Mouse (Mus musculus): Measurements from ENCODE around the gene Kcnab3.

Gene Kcnab3

GRCm38 (mm10) chr11:69331929-69332405 is 5.9 kb downstream of the Kcnab3 start:
- WGBS = under 1% methylated on average over 24 of the region's 24 CpGs

GRCm38 (mm10) chr11:69332713-69333253 is 6.7 kb downstream of the Kcnab3 start:
- 59% methylated on average over 8 of the region's 8 CpGs for WGBS

DNA sequence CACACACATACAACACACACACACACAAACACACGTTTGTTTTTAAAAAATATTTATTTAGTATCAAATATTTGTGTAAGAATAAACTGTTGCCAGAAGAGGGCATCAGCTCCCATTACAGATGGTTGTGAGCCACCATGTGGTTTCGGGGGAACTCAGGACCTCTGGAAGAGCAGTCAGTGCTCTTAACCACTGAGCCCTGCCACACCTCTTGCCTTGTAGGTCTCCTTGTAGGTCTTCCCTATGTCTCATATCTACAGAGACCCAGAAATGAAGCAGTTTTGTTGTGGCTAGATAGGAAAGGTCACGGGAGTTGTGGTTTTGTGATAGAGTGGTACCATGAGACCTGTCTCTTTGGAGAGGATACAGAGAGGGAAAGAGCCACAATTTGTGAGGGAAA is 7.9 kb downstream of the Kcnab3 start:
- 51% methylated on average over 3 of the region's 3 CpGs for WGBS

DNA sequence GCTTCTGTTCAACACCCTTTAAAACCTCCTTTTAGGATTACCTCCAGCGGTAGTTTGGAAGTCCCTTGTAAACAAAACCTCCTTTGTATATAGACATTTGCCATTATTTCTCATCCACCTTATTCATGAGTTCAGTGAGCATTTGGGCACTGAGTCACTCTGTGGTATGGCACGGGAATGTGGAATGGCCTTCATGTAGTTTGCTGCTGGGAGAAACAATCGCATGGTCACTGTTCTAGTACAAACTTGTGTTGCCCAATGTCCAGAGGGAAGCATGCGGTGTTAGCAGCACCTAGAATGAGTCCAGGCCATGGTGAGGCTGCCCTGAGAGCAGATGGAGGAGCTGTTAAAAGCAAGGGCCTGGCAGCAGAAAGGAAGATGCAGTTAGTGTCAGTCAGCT is 8.7 kb downstream of the Kcnab3 start:
- 61% methylated on average over 4 of the region's 4 CpGs for WGBS

DNA sequence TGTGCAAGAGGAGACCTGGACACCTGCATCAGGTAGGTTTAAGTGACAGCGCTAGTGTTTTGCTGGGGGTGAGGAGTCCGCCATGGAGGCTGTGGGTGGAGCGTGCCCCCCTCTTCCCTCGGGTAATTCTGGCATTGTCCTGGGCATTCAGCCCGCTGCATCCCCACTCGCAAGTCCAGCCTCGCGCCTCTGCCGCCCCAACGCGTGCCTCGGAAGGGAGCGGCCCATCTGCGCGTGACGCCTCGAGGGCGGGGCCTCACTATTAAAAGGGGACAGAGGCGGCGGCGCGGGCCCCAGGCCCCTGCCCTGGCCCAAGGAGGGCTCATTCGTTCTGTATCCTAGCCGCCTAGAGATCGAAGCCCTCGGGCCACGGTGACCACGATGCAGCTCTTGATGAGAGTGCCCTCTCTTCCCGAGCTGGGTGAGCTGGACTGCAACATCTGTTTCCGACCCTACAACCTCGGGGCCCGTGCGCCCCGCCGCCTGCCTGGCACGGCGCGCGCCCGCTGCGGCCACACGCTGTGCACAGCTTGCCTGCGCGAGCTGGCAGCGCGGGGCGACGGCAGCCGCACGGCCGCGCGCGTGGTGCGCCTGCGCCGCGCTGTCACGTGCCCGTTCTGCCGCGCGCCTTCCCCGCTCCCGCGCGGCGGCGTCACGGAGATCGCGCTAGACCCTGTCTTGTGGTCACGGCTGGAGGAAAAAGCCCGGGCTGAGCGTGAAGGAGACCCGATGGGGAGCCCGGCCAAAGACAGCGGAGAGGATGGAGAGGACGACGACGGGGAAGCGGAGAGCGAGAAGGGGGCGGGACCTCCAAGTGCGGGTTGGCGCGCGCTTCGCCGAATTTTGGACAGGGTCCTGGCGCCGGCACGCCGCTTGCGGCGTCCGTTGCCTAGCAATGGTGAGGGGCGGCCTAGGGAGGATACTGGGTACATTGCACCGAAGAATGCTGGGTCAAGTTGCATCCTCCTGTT is 14.4 kb downstream of the Kcnab3 start, which contains the start of gene Rnf227:
TSS of gene Rnf227 (plus strand) at position 301 of the 971 bp plus-strand sequence.
- WGBS = under 1% methylated on average over 99 of the region's 99 CpGs

GRCm38 (mm10) chr11:69346441-69346840 is 20.4 kb downstream of the Kcnab3 start:
- WGBS = 89% methylated on average over 26 of the region's 26 CpGs

GRCm38 (mm10) chr11:69356544-69356943 is 30.5 kb downstream of the Kcnab3 start:
- WGBS = 93% methylated on average over 5 of the region's 5 CpGs

DNA sequence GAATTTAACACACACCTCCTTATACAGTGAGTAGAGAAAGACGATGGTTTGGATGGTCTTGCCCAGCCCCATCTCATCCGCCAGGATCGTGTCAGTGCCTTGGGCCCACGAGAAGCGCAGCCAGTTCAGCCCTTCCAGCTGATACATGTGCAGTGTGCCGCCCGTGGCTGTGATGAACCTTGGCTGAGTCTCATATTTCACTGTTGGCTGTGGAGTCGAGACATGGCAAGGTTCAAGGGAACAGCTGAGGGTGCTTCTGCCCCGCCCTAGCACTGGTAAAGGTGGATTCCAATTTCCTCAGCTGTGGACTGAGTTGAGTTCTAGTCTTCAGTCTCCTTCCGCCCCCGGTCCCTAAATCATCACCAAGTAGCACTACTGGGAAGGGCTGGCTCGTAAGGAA is 31.6 kb downstream of the Kcnab3 start:
- 89% methylated on average over 12 of the region's 12 CpGs for WGBS

GRCm38 (mm10) chr11:69362021-69362420 is 36.0 kb downstream of the Kcnab3 start:
- WGBS = 45% methylated on average over 7 of the region's 7 CpGs

DNA sequence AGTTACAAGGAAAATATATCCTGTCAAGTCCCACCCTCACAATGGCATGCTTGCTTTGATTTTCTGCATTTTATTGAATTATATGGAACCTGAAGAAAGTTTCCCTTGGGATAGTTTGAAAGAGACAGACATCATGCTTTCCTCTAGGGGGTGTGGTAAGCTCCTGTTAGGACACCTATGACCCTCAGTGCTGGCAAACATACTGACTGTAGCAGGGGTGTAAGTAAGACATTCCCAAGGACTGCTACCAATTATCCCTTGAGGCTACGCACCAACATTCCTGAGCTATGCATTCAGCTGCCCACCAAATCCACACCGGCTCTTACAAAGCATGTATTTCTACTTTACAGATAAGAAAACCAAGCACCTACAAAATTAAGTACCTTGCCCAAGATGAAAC is 36.4 kb downstream of the Kcnab3 start:
- 87% methylated on average over 2 of the region's 2 CpGs for WGBS

DNA sequence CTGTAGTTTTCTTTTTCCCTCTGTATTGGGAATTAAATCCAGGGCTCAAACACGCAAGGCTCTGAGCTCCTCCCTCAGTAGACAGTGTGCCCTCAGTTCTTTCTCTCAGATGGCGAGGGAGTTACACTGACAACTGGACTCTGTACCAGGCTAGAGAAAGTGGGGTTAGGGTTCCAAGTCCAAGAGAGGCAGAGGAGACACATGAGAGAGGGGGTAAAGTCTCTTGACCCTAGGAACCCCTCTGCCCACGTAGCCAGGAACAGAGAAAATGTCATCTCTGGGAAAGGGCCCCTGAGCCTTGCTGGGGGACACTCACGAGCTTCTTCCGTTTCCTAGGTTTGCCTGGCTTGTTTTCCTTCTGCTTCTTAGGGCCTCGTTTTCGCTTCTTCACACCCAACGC is 38.3 kb downstream of the Kcnab3 start:
- 10% methylated on average over 8 of the region's 8 CpGs for WGBS

GRCm38 (mm10) chr11:69364910-69365309 is 38.9 kb downstream of the Kcnab3 start:
- WGBS = 1% methylated on average over 6 of the region's 6 CpGs

- 26% methylated on average over 6 of the region's 6 CpGs for WGBS
These were observed 39.7 kb downstream of the Kcnab3 start for GRCm38 (mm10) chr11:69365722-69366121.

DNA sequence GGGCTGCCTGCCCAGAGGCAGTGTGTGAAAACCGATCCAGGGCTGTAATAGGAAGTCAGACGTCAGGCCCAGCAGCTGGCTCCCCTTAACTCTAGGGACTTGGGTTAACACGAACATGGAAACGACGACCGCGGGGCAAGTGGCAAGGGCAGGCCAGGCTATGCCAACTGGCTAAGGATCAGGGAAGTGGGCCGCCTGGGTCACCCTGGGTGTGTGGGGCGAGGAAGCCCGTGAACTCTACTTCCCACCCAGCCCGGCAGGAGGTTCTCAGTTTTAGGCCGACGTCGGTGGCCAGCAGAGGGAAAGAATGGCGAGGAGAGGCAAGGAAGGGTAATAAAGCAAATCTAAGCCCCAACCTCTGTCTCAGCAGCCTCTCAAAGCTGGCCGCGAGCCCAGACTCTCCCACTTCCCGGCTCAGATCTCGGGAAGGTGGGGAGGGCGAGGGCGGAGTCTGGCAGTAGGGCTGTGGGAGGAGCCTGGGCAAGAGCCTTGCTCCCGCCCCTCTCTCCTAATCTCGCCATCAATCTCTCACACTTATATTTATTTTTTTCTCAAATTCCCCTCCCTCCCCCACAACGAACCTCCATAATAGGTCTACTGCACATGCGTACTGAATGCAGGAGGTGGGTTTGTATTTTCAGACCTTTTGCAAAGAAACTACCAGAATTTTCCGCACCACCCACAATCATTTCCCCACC is 40.2 kb downstream of the Kcnab3 start:
- WGBS = 0% methylated on average over 26 of the region's 26 CpGs

GRCm38 (mm10) chr11:69366855-69367615 is 41.0 kb downstream of the Kcnab3 start:
- WGBS = under 1% methylated on average over 22 of the region's 22 CpGs

GRCm38 (mm10) chr11:69367616-69368355 is 41.7 kb downstream of the Kcnab3 start:
- WGBS = 1% methylated on average over 22 of the region's 22 CpGs

DNA sequence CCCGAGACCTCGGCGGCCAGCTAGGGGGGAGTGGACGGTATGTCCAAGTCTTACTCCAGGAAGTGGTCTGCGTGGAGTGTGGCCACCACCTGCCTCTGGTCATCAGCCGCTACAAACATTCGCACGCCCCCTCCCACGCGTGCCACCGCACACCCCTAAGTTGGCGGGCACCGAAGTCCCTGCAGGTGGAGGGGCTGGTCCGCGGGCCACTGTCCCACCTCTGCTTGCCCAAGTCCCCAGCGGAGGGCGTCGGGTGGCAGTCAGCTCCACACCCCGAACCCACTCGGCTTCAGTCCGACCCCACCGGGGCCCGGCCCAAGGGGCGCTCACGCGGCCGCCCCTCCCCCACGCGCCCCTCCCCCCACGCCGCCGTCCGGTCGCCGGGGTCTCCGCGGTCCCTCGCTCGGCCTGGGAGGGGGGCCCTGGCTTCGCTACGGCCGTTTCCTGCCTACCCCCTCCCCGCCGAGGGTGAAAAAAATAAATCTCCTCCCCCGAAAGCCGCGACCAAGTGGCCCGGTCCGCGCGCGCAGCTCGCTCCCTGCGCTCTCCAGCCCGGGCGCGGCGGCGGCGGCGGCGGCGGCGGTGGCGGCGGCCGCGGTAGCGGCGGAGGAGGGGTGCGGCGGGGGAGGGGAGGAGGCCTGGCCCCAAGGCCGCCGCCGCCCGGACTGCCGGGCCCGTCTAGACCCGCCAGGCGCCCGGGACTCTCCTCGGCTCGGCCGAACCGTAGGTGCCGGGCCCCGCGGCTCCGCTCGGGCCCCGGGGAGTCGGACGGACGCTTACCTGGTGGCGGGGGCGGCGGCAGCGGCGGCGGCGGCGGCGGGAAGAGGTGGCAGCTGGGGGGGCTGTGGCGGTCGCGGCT is 42.5 kb downstream of the Kcnab3 start:
- 1% methylated on average over 86 of the region's 106 CpGs for WGBS

DNA sequence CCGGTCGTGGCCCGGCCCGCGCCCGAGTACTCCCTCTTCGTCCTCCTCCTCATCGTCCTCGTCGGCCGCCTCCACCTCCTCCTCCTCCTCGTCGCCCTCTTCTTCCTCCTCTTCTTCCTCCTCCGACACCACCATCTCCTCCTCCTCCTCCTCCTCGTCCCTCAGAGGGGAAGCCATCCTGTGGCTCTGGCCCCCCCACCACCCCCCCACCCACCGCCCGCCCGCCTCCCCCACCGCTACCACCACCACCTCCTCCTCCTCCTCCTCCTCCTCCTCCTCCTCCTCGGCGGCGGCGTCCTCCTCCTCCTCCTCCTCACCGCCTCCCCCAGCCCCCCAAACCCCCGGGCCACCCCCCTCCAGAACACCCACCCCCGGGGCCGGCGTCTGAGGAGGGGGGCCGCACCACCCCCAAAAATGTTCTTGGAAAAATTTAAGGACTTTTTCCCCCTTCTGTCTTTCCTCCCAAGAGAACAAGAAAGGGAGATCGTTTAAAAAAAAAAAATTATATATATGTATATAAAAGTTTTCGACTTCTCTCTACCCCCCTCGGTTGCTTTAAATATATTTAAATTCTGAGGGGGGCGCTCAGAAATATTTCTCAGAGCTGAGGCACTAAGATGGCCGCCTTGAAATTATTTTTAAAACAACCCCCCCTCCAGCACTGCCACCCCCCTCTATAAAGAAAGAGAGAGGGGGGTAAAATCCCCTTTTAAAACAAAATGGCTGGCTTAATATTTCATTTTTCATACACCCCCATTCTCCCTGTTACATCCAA is 43.3 kb downstream of the Kcnab3 start, which contains the start of gene Chd3:
TSS of gene Chd3 (minus strand) at position 192 of the 775 bp plus-strand sequence.
- WGBS = 2% methylated on average over 27 of the region's 34 CpGs

Data from cerebral cortex, adult 2 months (tissue).